Mouse (Mus musculus): ENCODE results near the gene Spred2. TPM values are rescaled to one million over a fixed set of nuclear protein-coding genes. Genes with fewer than 3 reads are reported as not detected.
"Not testable (repeated sequence)": the region's sequence is repeated elsewhere in the genome, so short reads cannot be mapped to it uniquely, and the experiment has no call there.

Gene Spred2
- total RNA-seq, 2 experiments from 2014 or later = 49.2 to 50.9 TPM

DNA sequence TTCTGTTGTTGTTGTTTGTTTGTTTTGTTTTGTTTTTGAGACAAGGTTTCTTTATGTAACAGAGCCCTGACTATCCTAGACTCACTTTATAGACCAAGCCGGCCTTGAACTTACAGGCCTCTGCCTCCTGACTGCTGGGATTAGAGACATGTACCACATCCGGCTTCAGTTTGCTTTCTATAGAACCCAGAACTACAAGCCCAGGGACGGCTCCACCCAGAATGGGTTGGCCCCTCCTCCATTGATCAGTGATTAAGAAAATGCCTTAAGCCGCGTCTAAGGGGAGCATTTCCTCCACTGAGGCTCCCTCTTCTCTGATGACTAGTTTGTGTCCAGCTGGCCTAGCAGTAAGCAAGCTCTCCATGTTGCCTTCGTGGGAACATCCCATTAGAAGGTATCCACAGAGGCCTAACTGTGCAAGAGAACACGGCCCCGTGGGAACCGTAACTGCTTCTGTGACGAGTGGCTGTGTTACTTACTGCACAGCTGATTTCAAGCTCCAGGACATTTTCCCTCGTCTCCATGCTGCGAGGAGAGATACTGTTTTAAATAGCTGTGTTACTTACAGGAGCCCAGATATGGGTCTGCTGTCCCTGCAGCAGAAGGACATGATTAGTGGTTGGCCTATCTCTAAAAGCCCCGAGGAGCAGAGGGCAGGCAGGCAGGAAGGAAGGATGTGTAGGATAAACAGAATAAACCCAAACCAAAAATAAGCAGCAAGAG is 128.8 kb downstream of the Spred2 start:
- no peak for DNase-seq (ENCODE audit: low spot score in 2 of 2)

DNA sequence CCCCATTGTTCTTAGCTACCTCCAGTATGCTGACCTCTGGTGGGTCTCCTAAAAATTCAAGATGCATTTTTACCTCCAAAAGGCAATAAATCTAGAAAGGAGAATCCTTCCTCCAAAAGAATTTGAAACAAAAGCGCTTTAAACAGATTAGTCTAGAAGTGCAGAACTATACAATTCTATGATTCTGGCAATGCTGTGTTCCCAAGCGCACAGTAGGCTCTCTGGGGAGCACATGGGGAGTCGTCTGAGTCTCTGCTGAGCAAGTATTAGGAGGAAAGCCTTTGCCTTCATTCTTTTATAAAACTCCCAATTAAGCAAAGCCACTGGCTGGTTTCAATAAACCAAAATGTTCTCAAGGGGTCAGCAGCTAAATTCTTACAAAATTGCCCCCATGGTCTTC is 129.8 kb downstream of the Spred2 start:
- no peak for DNase-seq (ENCODE audit: low spot score in 2 of 2)

DNA sequence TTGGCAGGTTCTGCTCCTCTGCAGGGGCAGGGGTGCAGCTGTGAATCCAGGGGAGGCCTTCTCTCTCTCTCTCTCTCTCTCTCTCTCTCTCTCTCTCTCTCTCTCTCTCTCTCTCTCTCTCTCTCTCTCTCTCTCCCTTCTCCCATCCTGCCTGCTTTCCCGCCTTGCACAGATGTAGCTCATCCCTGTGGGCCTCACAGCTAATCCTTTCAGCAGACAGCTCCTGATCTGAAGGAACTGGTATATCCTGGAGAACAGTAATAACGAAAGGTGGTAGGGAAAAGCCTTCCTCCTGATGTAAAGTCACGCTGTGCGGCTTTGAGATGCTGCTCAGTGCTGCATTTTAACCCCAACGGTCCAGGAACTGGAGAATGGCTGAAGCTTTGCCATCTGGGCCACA is 130.4 kb downstream of the Spred2 start:
- no peak for DNase-seq (ENCODE audit: low spot score in 2 of 2)

DNA sequence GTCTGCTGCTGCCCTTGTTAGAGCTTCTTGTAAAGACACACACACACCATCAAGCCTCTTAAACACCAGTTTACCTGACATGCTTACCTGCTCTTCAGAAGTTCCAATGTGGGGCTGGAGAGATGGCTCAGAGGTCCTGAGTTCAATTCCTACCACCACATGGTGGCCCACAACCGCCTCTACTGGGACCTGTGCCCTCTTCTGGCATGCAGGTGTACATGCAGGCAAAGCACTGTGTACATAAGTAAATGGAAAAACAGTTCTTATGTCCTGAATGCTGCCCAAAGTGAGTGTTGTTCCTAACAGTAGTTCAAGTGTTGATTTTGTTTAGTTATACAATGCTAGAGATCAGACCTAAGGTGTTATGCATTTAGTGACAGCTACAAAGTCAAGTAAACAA is 132.0 kb downstream of the Spred2 start:
- DNase-seq (ENCODE audit: low spot score in 2 of 2) = no peak

DNA sequence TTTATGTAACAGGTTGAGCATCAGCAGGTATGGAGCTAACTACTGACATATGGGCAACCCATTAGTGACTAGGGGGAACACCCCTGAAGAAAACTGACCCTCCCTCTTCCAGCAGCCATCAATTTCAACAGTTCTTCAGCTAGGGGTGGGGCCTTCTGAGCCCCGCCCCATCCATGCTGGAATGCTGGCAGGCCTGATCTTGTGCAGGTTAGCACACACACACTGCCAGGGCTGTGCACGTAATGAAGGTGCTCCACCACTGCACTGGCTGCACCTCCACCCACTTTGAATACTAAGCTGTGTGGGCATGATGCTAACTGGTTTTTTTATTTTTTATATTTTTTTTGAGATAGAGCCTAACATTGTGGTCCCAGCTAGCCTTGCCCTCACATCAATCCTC is 133.3 kb downstream of the Spred2 start:
- no peak for DNase-seq (ENCODE audit: low spot score in 2 of 2)

DNA sequence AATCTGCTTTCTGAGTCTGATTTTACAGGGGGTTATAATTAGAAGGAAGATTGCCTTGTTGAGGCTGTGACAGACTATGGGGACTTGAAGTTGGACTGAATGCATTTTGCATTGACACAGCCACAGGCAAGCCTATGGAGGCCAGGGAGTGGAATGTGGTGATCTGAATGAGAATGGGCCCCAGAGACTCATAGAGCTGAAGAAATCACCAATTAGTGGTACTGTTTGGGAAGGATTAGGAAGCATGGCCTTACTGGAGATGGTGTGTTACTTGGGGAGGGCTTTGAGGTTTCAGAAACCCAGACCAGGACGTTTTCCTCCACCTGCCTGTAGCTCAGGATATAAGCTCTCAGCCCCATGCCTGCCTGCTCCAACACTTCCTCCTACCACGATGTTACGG is 135.6 kb downstream of the Spred2 start:
- DNase-seq (ENCODE audit: low spot score in 2 of 2) = no peak

DNA sequence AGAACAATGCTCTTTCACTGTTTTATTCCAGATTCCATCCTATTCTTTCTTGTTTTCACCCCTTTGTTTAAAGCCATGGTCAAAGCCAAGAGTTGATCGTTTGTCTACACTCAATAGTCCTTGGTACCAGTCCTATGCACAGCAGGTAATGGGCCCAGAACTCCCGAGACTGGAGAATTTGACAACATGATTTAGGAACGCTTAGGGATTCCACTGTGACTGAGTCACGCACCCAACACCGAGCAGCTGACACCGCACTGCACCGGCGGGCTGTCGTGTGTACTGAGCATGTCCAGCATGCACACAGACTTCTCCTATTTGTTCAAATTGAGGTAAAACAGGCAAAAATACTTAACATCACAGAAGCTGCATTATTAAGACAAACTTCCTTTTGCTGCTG is 138.6 kb downstream of the Spred2 start:
- DNase-seq (ENCODE audit: low spot score in 2 of 2) = not testable (repeated sequence)

DNA sequence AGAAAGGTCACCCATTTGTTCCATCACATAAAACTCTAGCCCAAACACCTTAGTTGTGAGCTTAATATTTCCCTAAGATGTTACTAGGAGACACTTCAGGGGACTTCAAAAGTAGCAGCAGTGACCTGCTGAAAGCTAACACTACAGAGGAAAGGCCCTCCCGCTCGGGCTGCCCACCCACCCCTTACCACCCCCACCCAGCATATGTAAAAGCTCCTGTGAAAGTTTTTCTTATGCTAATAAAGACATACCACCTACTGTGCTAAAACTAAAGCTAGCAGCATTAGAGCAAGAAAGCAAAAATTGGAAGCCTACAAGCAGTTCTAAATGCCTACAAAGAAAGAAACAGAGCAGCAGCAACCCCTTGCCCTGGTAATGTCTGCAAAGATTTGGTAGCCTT is 139.9 kb downstream of the Spred2 start:
- not testable (repeated sequence) for DNase-seq (ENCODE audit: low spot score in 2 of 2)

DNA sequence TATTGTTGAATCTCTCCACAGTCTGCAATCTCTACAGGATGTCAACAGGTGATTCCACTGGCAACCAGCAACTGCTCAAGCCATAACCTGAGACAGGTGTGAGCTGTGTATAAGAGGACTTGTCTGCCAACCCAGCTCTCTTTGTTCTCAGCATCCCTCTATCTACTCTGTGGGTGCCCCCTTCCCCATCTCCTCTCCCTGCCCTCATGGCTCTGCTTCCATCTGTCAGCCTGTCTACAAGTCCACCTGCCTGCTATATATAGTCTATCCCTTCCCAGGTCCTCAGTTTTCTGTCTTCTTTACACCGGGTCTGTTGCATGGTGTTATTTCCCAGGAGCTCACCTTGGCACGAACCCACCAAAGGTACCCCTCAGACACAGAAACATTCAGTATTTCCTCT is 140.8 kb downstream of the Spred2 start:
- no peak for DNase-seq (ENCODE audit: low spot score in 2 of 2)

DNA sequence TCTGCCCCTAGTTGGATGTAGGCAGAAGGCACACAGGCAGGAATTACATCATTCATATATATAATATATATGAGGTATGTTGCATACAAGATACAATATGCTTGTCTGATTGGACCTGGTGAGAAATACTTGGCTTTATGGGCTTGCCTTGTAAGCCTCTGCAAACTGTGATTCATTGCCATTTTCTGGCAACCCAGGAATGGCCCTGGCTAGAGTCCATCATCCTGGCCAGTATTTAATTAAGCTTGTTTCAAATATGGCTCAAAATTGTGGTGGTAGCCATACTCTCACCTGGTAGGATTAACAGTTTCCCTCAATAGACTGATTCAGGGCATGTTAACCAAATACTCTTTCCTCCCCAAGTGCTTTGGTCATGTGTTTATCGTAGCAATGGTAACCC is 141.9 kb downstream of the Spred2 start:
- DNase-seq (ENCODE audit: low spot score in 2 of 2) = no peak

DNA sequence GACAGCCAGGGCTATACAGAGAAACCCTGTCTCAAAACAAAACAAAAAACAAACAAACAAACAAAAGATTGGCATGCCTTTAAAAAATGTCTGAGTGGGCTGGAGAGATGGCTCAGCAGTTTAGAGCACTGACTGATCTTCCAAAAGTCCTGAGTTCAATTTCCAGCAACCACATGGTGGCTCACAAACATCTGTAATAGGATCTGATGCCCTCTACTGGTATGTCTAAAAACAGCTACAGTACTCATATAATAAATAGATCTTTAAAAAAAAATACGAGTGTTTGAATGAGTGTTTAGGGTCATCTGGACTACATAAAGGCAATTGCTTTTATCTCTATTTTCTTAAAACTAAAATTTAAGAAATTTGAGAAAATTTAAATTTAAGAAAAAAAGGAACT is 143.3 kb downstream of the Spred2 start:
- DNase-seq (ENCODE audit: low spot score in 2 of 2) = no peak

DNA sequence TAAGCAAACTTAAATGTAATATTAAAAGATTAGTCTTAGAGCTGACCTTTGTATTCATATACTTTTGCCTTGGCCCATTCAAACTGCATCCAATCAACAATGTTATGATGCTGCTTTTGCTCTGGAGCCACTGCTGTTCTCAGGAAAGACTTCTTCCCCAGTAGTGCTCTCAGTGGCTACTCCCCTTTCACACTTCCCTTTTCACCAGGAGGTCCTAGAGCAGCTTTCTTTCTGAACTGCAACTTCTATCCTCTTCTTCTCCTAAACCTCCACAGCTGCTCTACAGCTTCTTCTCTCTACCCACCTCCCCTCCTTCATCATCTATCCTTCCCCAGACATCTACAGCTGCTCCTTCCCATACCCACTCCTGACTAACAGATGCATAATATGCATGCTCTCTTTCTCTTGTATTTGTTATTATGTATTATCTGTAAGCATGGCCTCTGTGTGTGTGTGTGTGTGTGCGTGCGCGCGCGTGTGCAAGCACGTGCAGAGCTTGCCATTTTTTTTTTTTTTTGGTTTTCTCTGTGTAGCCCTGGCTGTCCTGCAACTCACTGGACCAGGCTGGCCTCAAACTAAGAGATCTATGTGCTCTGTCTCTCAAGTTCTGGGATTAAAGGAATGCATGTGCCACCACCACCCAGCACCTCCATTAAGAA is 144.3 kb downstream of the Spred2 start:
- DNase-seq (ENCODE audit: low spot score in 2 of 2) = no peak

DNA sequence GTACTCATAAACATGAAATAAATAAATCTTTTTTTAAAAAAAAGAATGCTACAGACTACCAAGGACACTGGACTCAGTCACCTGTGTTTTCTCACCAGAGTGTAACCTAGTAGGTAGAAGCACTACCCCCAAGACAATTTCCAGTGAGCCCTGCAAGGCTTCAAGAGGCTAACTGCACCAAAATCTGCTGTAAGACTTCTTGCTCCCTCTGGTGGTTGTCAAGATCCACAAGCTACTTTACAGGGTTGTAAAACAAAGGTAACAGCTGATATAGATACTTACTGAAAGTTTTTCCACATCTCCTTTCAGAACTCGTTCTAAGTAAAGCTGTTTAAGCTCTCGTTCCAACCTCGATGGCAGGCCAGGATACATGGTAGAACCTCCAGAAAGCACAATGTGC is 148.0 kb downstream of the Spred2 start:
- DNase-seq (ENCODE audit: low spot score in 2 of 2) = no peak

DNA sequence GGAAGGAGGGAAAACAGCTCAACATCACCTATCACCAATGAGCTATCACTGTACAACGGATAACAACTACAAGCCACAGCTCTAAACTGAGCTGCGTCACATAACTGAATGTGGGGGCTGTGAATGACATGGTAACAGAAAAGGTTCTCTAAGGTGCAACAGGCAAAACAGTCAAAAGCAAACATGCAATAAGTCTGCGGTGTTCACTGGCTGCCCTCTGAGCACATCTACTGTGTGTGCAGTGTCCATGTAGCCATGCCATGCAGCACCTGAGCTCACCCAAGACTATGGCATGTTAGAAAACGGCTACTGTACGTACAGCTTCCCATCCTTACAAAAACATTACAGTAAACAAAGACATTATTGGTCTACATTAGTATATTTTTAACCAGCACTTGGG is 148.7 kb downstream of the Spred2 start:
- no peak for DNase-seq (ENCODE audit: low spot score in 2 of 2)

Other genes with a start within 250 kb of the Spred2 start
- 100 to 1,000 TPM; 119 to 125 TPM for gene Actr2, start 188.5 kb downstream of the Spred2 start, total RNA-seq (2021)